In genomic region chr16:74192979-74193554, GRCm38 (mm10) we compare ENCODE assay signal across 18 mouse cellular contexts.
"Had no signal": no experiment of that assay in that cellular context is flagged by ENCODE, and none has a peak within 500 bp of the region (broad histone marks: within the 10 kb centered on the region; RNA-seq: fewer than 3 reads in every experiment).

No protein-coding gene starts in this region.

- H3K4me3 ChIP-seq: limb, embryonic 15.5 days; liver, embryonic 13.5 days; lung, embryonic 15.5 days; megakaryocyte, embryonic 14.5 days; neural tube, embryonic 12.5 days; stomach, embryonic 15.5 days had no signal

- H3K4me2 ChIP-seq: limb, embryonic 15.5 days; liver, embryonic 13.5 days; lung, embryonic 15.5 days; neural tube, embryonic 12.5 days; stomach, embryonic 15.5 days had no signal

- DNase-seq: kidney, adult 11 months; kidney, adult 9 months; kidney, postnatal 36 days; layer of hippocampus, adult 9-11 months; layer of hippocampus, postnatal 36 days; liver, embryonic 13.5 days; liver, postnatal 0 days; lung, postnatal 14 days; right cerebral cortex, postnatal 14 days; thymus, adult 2 months; thymus, postnatal 25 days had no signal

- H3K9ac ChIP-seq: limb, embryonic 15.5 days; liver, embryonic 13.5 days; liver, postnatal 0 days; lung, embryonic 15.5 days; neural tube, embryonic 12.5 days; stomach, embryonic 15.5 days had no signal

- H3K27ac ChIP-seq: kidney, postnatal 0 days; limb, embryonic 15.5 days; liver, embryonic 13.5 days; lung, embryonic 15.5 days; macrophage; neural tube, embryonic 12.5 days; stomach, embryonic 15.5 days had no signal

- ATAC-seq: liver, postnatal 0 days had no signal

- H3K9me3 ChIP-seq: limb, embryonic 15.5 days; liver, embryonic 13.5 days; lung, embryonic 15.5 days; megakaryocyte, embryonic 14.5 days; neural tube, embryonic 12.5 days; stomach, embryonic 15.5 days had no signal

- H3K27me3 ChIP-seq: limb, embryonic 15.5 days; liver, embryonic 13.5 days; lung, embryonic 15.5 days; megakaryocyte, embryonic 14.5 days; neural tube, embryonic 12.5 days; stomach, embryonic 15.5 days had no signal

- H3K36me3 ChIP-seq: limb, embryonic 15.5 days; liver, embryonic 13.5 days; lung, embryonic 15.5 days; neural tube, embryonic 12.5 days; stomach, embryonic 15.5 days had no signal

- H3K4me1 ChIP-seq: limb, embryonic 15.5 days; liver, embryonic 13.5 days; lung, embryonic 15.5 days; megakaryocyte, embryonic 14.5 days; neural tube, embryonic 12.5 days; stomach, embryonic 15.5 days had no signal
